Mouse (Mus musculus) cortical plate, adult 2 months (tissue): ENCODE results near the gene Kif26a. TPM values are rescaled to one million over a fixed set of nuclear protein-coding genes. Genes with fewer than 3 reads are reported as not detected.

Experiments used
- H3K27ac ChIP-seq: fragments of 200-500 bp; 2 replicates; pipeline ENCODE4 v1.5.1; 2012; ENCODE audit warnings: low read length, control low read depth, inconsistent platforms; ENCODE audit not compliant: insufficient read depth
- H3K4me1 ChIP-seq: fragments of 200-500 bp; 2 replicates; pipeline ENCODE4 v1.6.1; 2011; ENCODE audit warnings: low read length; ENCODE audit not compliant: control insufficient read depth, insufficient read depth
- H3K4me3 ChIP-seq: fragments of 200-500 bp; 2 replicates; pipeline ENCODE4 v1.5.1; 2011; ENCODE audit warnings: mild to moderate bottlenecking, low read length, control low read depth; ENCODE audit not compliant: insufficient read depth
- CTCF ChIP-seq: fragments of 200-500 bp; IDR thresholded peaks from 2 replicates; pipeline ENCODE4 v1.5.1; 2011; ENCODE audit warnings: mild to moderate bottlenecking, control low read depth, low read length; ENCODE audit not compliant: insufficient read depth; ENCODE audit errors: extremely low read depth
- POLR2A ChIP-seq: fragments of 200-500 bp; IDR thresholded peaks from 2 replicates; pipeline ENCODE4 v1.6.1; 2011; ENCODE audit warnings: mild to moderate bottlenecking, low read length, control low read depth; ENCODE audit not compliant: insufficient read depth; ENCODE audit errors: extremely low read depth
- polyA plus RNA-seq: library from polyadenylated mRNA; depleted of rRNA; stranded (reverse); fragments of >200 nt; gene quantifications from 2 replicates; pipeline ENCODE4 v1.2.3, GENCODE M21; 2012

Kif26a gene
- polyA plus RNA-seq, 1 experiment = 3.3 TPM

GRCm38 (mm10) chr12:112109701-112110100 lies 36.3 kb upstream of the Kif26a start:
- H3K27ac ChIP-seq = no peak overlapping the region
- no peak overlapping the region for H3K4me3 ChIP-seq
- TF ChIP-seq CTCF (no peak), POLR2A (no peak)
- no peaks in the 10 kb centered on the region for H3K4me1 ChIP-seq

GRCm38 (mm10) chr12:112111323-112111722 lies 34.7 kb upstream of the Kif26a start:
- no peak for TF ChIP-seq CTCF
- no peak for TF ChIP-seq POLR2A

GRCm38 (mm10) chr12:112112235-112112634 lies 33.8 kb upstream of the Kif26a start:
- no peak for TF ChIP-seq POLR2A
- TF ChIP-seq CTCF = no peak
- no peak overlapping the region for H3K27ac ChIP-seq
- no peaks in the 10 kb centered on the region for H3K4me1 ChIP-seq
- no peak overlapping the region for H3K4me3 ChIP-seq

More at GRCm38 (mm10) chr12:112111323-112111722, 34.7 kb upstream of the Kif26a start:
- Histone ChIP-seq H3K4me1 (no peaks in the 10 kb centered on the region), H3K27ac (no peak overlapping the region), H3K4me3 (no peak overlapping the region)

GRCm38 (mm10) chr12:112112686-112113396 lies 33.2 kb upstream of the Kif26a start:
- Histone ChIP-seq H3K4me3 (no peak overlapping the region), H3K27ac (no peak overlapping the region), H3K4me1 (peaks cover under 1% of the 10 kb centered on the region; the same call in 1 of the 2 replicates)
- TF ChIP-seq POLR2A (no peak), CTCF (no peak)

GRCm38 (mm10) chr12:112113710-112114109 lies 32.3 kb upstream of the Kif26a start:
- H3K4me3 ChIP-seq = no peak overlapping the region
- TF ChIP-seq CTCF (peak; percentile 99), POLR2A (no peak)
- H3K27ac ChIP-seq = no peak overlapping the region
- peaks cover 5% of the 10 kb centered on the region for H3K4me1 ChIP-seq

- no peak overlapping the region for H3K4me3 ChIP-seq
- H3K4me1 ChIP-seq = peaks cover 5% of the 10 kb centered on the region
- TF ChIP-seq CTCF = no peak
- no peak for TF ChIP-seq POLR2A
- no peak overlapping the region for H3K27ac ChIP-seq
These were observed 29.0 kb upstream of the Kif26a start for GRCm38 (mm10) chr12:112117006-112117405.

- H3K4me3 ChIP-seq = no peak overlapping the region
- no peak overlapping the region for H3K27ac ChIP-seq
- no peak for TF ChIP-seq POLR2A
- H3K4me1 ChIP-seq = peaks cover 5% of the 10 kb centered on the region
These were observed 28.4 kb upstream of the Kif26a start for GRCm38 (mm10) chr12:112117649-112118048.

GRCm38 (mm10) chr12:112121188-112121587 lies 24.8 kb upstream of the Kif26a start:
- TF ChIP-seq CTCF (no peak), POLR2A (no peak)
- H3K27ac ChIP-seq = no peak overlapping the region
- H3K4me3 ChIP-seq = no peak overlapping the region
- peaks cover 5% of the 10 kb centered on the region for H3K4me1 ChIP-seq

GRCm38 (mm10) chr12:112125903-112126302 lies 20.1 kb upstream of the Kif26a start:
- H3K4me3 ChIP-seq = no peak overlapping the region
- H3K27ac ChIP-seq = no peak overlapping the region
- TF ChIP-seq POLR2A (no peak), CTCF (no peak)
- no peaks in the 10 kb centered on the region for H3K4me1 ChIP-seq

- H3K27ac ChIP-seq = no peak overlapping the region
- H3K4me1 ChIP-seq = no peaks in the 10 kb centered on the region
- TF ChIP-seq CTCF (no peak), POLR2A (no peak)
- H3K4me3 ChIP-seq = no peak overlapping the region
These were observed 18.9 kb upstream of the Kif26a start for GRCm38 (mm10) chr12:112126931-112127635.
